8 mouse cellular contexts compared by ENCODE assay signal in genomic region chr2:93772054-93772764, GRCm38 (mm10). TPM values are rescaled to one million over a fixed set of nuclear protein-coding genes. Genes with fewer than 3 reads are reported as not detected.
DNase-seq lines count a peak whose midpoint lies in the region; ATAC-seq and TF ChIP-seq lines count a peak whose summit lies in the region.
"Had no signal": no experiment of that assay in that cellular context is flagged by ENCODE, and none has a peak within 500 bp of the region (broad histone marks: within the 10 kb centered on the region; RNA-seq: fewer than 3 reads in every experiment).

No protein-coding gene starts in this region.

- no peak overlapping the region for H3K9ac ChIP-seq in liver, adult 2 months (ENCODE audit: low read depth, low read length)
- H3K9ac ChIP-seq in liver, embryonic 12.5 days: no peak overlapping the region
- no peak overlapping the region for H3K9ac ChIP-seq in intestine, embryonic 15.5 days
- H3K9ac ChIP-seq in midbrain, embryonic 16.5 days (ENCODE audit: low read depth, low read length): 0 out of 2 replicates have a peak overlapping the region, but pooled peaks have one; percentile 26

- peaks cover 2% of the 10 kb centered on the region; the same call in 1 of the 2 replicates for H3K36me3 ChIP-seq in liver, adult 2 months (ENCODE audit: control insufficient read depth, insufficient read depth, low read length)
- peaks cover 13% of the 10 kb centered on the region for H3K36me3 ChIP-seq in liver, embryonic 12.5 days
- H3K36me3 ChIP-seq in intestine, embryonic 15.5 days: 0 out of 2 replicates have a peak, but pooled peaks cover 5% of the 10 kb centered on the region
- H3K36me3 ChIP-seq in midbrain, embryonic 16.5 days (ENCODE audit: control insufficient read depth, insufficient read depth, low read length): peaks cover 7% of the 10 kb centered on the region; the same call in 1 of the 2 replicates

- no peak overlapping the region for H3K4me3 ChIP-seq in liver, adult 2 months (ENCODE audit: insufficient read depth, low read depth, low read length)
- H3K4me3 ChIP-seq in liver, embryonic 12.5 days: no peak overlapping the region
- H3K4me3 ChIP-seq in intestine, embryonic 15.5 days (replicated peaks): no peak overlapping the region
- H3K4me3 ChIP-seq in midbrain, embryonic 16.5 days (ENCODE audit: low read depth, low read length): no peak overlapping the region

- DNase-seq in liver, adult 2 months (ENCODE audit: extremely low read depth, low read depth, low spot score): peak; percentile 10
- DNase-seq in thymus, postnatal 25 days: no peak
- no peak for DNase-seq in Muller cell, postnatal 12 days (ENCODE audit: inconsistent ontology term)
- DNase-seq: gastrocnemius, postnatal 14 days had no signal

- H3K4me1 ChIP-seq in liver, adult 2 months (ENCODE audit: control insufficient read depth, insufficient read depth, low read length): peaks cover 9% of the 10 kb centered on the region; the same call in 1 of the 2 replicates
- peaks cover 20% of the 10 kb centered on the region for H3K4me1 ChIP-seq in liver, embryonic 12.5 days
- peaks cover 7% of the 10 kb centered on the region; the same call in 1 of the 2 replicates for H3K4me1 ChIP-seq in intestine, embryonic 15.5 days (replicated peaks)
- peaks cover 8% of the 10 kb centered on the region; the same call in 1 of the 2 replicates for H3K4me1 ChIP-seq in midbrain, embryonic 16.5 days (ENCODE audit: control insufficient read depth, insufficient read depth, low read length)

- no peak overlapping the region for H3K27ac ChIP-seq in liver, adult 2 months (replicated peaks; ENCODE audit: insufficient read depth, low read depth, low read length)
- no peak overlapping the region for H3K27ac ChIP-seq in liver, embryonic 12.5 days
- H3K27ac ChIP-seq in intestine, embryonic 15.5 days: no peak overlapping the region
- 0 out of 2 replicates have a peak overlapping the region, but pooled peaks have one; percentile 14 for H3K27ac ChIP-seq in midbrain, embryonic 16.5 days (ENCODE audit: low read length)

- WGBS in liver, adult 2 months: 68% methylated on average over 16 of the region's 16 CpGs
- 45% methylated on average over 16 of the region's 16 CpGs for WGBS in liver, embryonic 12.5 days (ENCODE audit: insufficient replicate concordance)
- 47% methylated on average over 16 of the region's 16 CpGs for whole genome bisulfite sequencing in intestine, embryonic 15.5 days
- WGBS in midbrain, embryonic 16.5 days: 51% methylated on average over 16 of the region's 16 CpGs

- ATAC-seq in liver, embryonic 12.5 days: no peak
- ATAC-seq in common myeloid progenitor, adult 5-6 weeks (replicated peaks; ENCODE audit: low read depth, poor library complexity, severe bottlenecking): peak; percentile 75
- peak; percentile 72 for ATAC-seq in intestine, embryonic 15.5 days
- ATAC-seq in midbrain, embryonic 16.5 days: peak; percentile 67; the same call in 1 of the 2 replicates

- TF ChIP-seq CTCF in liver, adult 2 months (IDR thresholded peaks at IDR 0.05; ENCODE audit: low read depth, low read length): no peak

- H3K9me3 ChIP-seq in liver, embryonic 12.5 days (replicated peaks): no peaks in the 10 kb centered on the region
- H3K9me3 ChIP-seq in intestine, embryonic 15.5 days: no peaks in the 10 kb centered on the region
- H3K9me3 ChIP-seq in midbrain, embryonic 16.5 days (replicated peaks; ENCODE audit: control insufficient read depth, low read length, poor library complexity, severe bottlenecking): no peaks in the 10 kb centered on the region

- no peaks in the 10 kb centered on the region for H3K79me2 ChIP-seq in liver, adult 2 months (ENCODE audit: control insufficient read depth, insufficient read depth, low read length)

- TF ChIP-seq POLR2A in liver, adult 2 months (IDR thresholded peaks at IDR 0.05; ENCODE audit: extremely low read depth, insufficient read depth, low read length): no peak

- no peaks in the 10 kb centered on the region for H3K27me3 ChIP-seq in liver, adult 2 months (ENCODE audit: control insufficient read depth, insufficient read depth, low read length)
- no peaks in the 10 kb centered on the region for H3K27me3 ChIP-seq in liver, embryonic 12.5 days (replicated peaks)
- no peaks in the 10 kb centered on the region for H3K27me3 ChIP-seq in intestine, embryonic 15.5 days (replicated peaks)
- no peaks in the 10 kb centered on the region for H3K27me3 ChIP-seq in midbrain, embryonic 16.5 days (ENCODE audit: control insufficient read depth, insufficient read depth, low read depth, low read length)

- no peak overlapping the region for H3K4me2 ChIP-seq in liver, embryonic 12.5 days
- no peak overlapping the region for H3K4me2 ChIP-seq in intestine, embryonic 15.5 days (replicated peaks)
- no peak overlapping the region for H3K4me2 ChIP-seq in midbrain, embryonic 16.5 days (ENCODE audit: low read length)

RNA-seq across cellular contexts. Expression of gene Ext2, which starts 50.2 kb away (rescaled TPM):
- 14.1 and 21.5 TPM in 2 replicates for total RNA-seq in liver, adult 2 months (2014; rRNA removed)
- 19.1 and 21.6 TPM in 2 replicates for polyA plus RNA-seq in liver, adult 2 months (2012; rRNA removed)
- polyA plus RNA-seq in liver, embryonic 12.5 days (2016; fragmentation: Nextera tagmentation; extraction: Ambion mirVana): 43.9 and 47.0 TPM in 2 replicates
- 25.9 and 28.7 TPM in 2 replicates for total RNA-seq in common myeloid progenitor, adult 5-6 weeks (2017)
- polyA plus RNA-seq in intestine, embryonic 15.5 days (2015; fragmentation: Nextera tagmentation; extraction: Ambion mirVana): 92.9 and 93.6 TPM in 2 replicates
- polyA plus RNA-seq in midbrain, embryonic 16.5 days (2015; fragmentation: Nextera tagmentation; extraction: Ambion mirVana): 71.3 and 74.9 TPM in 2 replicates
